Mouse (Mus musculus) hindbrain, embryonic 15.5 days (tissue): ENCODE results near the gene Nr6a1. TPM values are rescaled to one million over a fixed set of nuclear protein-coding genes. Genes with fewer than 3 reads are reported as not detected.

ENCODE experiments used
- ATAC-seq: fragments of 200-750 bp; cut with Nextera tagmentation; 2 replicates; pipeline ENCODE4 v1.8.0; 2017; ENCODE audit warnings: low read depth, moderate number of reproducible peaks, moderate TSS enrichment; ENCODE audit not compliant: low FRiP score
- H3K27ac ChIP-seq: fragments of 300-500 bp; sonication (generic); replicated peaks from 2 replicates; pipeline ENCODE4 v1.5.1; 2015; ENCODE audit warnings: mild to moderate bottlenecking, inconsistent platforms
- H3K27me3 ChIP-seq: fragments of 300-500 bp; sonication (generic); 2 replicates; pipeline ENCODE4 v1.6.1; 2015; ENCODE audit warnings: control low read depth, inconsistent platforms
- H3K36me3 ChIP-seq: fragments of 300-500 bp; sonication (generic); 2 replicates; pipeline ENCODE4 v1.6.1; 2015; ENCODE audit warnings: control low read depth, inconsistent platforms
- H3K4me1 ChIP-seq: fragments of 300-500 bp; sonication (generic); replicated peaks from 2 replicates; pipeline ENCODE4 v1.6.1; 2015; ENCODE audit warnings: control low read depth, inconsistent platforms
- H3K4me2 ChIP-seq: fragments of 300-500 bp; sonication (generic); 2 replicates; pipeline ENCODE4 v1.6.1; 2015; ENCODE audit warnings: moderate library complexity, mild to moderate bottlenecking, inconsistent platforms
- H3K4me3 ChIP-seq: fragments of 300-500 bp; sonication (generic); 2 replicates; pipeline ENCODE4 v1.5.1; 2015; ENCODE audit warnings: mild to moderate bottlenecking, inconsistent platforms
- H3K9ac ChIP-seq: fragments of 300-500 bp; sonication (generic); 2 replicates; pipeline ENCODE4 v1.6.1; 2015; ENCODE audit warnings: inconsistent platforms
- H3K9me3 ChIP-seq: fragments of 300-500 bp; sonication (generic); 2 replicates; pipeline ENCODE4 v1.6.1; 2016; ENCODE audit warnings: control low read depth, inconsistent platforms
- WGBS: fragments of 180-500 bp; shearing (Covaris S2); methylation state at CpG from one replicate; pipeline ENCODE4 v1.1.7; 2015; 5-methylcytosine and 5-hydroxymethylcytosine counted together
- polyA plus RNA-seq: library from polyadenylated mRNA; unstranded; fragments of >200 nt; fragmentation: Nextera tagmentation; extraction: Ambion mirVana; gene quantifications from 2 replicates; pipeline ENCODE4 v1.2.1, GENCODE M21; 2015

The Nr6a1 gene
- polyA plus RNA-seq, 1 experiment from 2014 or later: 2.1 TPM

DNA sequence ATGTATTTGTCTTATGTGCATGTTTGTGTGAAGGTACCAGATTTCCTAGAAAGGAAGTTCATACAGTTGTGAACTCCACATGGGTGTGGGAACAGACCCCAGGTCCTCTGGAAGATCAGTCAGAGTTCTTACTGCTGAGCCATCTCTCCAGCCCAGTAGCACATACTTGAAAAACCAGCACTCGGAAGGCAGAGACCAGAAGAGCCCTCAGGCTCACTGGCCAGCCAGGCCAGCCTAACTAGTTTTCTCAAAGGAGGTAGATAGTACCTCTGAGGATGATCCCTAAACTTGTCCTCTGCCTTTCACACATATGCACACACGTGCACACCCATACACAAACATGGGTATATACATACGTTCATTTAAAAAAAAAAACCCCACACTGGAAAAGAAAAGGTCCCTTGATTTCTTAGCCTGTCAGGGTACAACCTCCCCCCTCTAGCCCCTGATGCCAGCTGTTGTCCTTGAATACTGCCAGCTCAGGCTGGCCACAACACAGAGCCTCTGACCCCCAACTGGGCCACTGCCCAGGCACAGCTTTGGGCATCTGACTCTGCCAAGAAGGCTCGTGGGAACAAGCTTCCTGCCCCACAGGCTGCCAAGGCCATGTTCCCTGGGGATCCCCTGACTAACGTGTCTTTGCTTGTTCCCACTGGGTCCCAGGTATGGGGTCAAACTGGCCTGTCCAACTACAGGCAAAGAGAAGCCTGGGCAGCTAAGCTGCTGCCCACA lies 25.8 kb upstream of the Nr6a1 start:
- no peak overlapping the region for H3K4me3 ChIP-seq
- H3K9ac ChIP-seq: no peak overlapping the region
- ATAC-seq: no peak
- no peak overlapping the region for H3K27ac ChIP-seq
- WGBS: 66% methylated on average over 5 of the region's 5 CpGs
- no peak overlapping the region for H3K4me2 ChIP-seq
- no peaks in the 10 kb centered on the region for H3K36me3 ChIP-seq
- no peaks in the 10 kb centered on the region for H3K9me3 ChIP-seq
- H3K27me3 ChIP-seq: no peaks in the 10 kb centered on the region
- peaks cover 5% of the 10 kb centered on the region for H3K4me1 ChIP-seq

DNA sequence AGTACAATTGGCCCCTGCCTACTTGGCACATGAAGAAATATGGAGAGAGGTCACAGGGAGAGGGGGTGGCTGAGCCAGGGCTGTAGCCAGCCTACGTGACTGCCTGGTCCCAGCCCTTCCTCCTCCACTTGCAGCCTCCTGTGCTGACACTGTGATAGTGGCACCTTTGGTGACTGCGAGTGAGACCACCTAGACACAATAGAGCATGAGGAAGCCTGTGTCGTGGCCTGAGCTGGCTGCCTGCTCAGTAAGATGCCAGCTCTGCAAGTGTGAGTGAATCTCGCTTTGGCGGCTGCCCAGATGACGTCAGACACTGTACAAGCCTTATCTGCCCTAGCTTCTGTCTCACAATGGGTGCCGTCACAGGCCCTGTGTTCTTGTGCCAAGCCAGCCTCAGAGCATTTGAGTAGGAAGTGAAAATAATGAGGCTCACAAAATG lies 22.8 kb upstream of the Nr6a1 start:
- peak; percentile 79; the same call in 1 of the 2 replicates for ATAC-seq
- H3K27me3 ChIP-seq: no peaks in the 10 kb centered on the region
- H3K4me2 ChIP-seq: 0 out of 2 replicates have a peak overlapping the region, but pooled peaks have one; percentile 9
- H3K36me3 ChIP-seq: no peaks in the 10 kb centered on the region
- H3K4me1 ChIP-seq: peaks cover 5% of the 10 kb centered on the region
- peak overlapping the region; percentile 40; the same call in 1 of the 2 replicates for H3K27ac ChIP-seq
- H3K9ac ChIP-seq: no peak overlapping the region
- H3K4me3 ChIP-seq: no peak overlapping the region
- 44% methylated on average over 7 of the region's 7 CpGs for WGBS
- no peaks in the 10 kb centered on the region for H3K9me3 ChIP-seq

DNA sequence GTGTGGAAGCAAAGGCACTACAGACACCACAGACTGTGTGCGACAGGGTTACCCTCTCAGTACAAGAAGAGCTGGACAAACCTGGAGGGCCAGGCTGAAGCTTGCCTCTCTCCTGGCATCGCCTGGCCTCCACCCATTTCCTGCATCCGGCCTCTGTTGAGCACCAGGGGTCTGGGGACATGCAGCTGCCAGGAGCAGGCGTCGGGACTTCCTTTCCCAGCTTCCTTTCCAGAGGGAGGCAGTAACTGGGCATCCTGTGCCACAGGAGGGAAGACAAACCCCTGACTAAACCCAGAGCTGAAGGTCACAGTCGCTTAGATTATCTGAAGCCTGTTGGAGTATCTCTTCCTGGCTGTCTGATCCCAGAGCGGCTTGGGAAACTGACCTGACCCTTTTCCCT lies 20.1 kb upstream of the Nr6a1 start:
- ATAC-seq: no peak
- 73% methylated on average over 7 of the region's 7 CpGs for WGBS
- no peak overlapping the region for H3K9ac ChIP-seq
- no peaks in the 10 kb centered on the region for H3K9me3 ChIP-seq
- H3K4me1 ChIP-seq: peaks cover 5% of the 10 kb centered on the region
- H3K27ac ChIP-seq: no peak overlapping the region
- H3K36me3 ChIP-seq: no peaks in the 10 kb centered on the region
- H3K27me3 ChIP-seq: no peaks in the 10 kb centered on the region
- H3K4me2 ChIP-seq: no peak overlapping the region
- H3K4me3 ChIP-seq: no peak overlapping the region

GRCm38 (mm10) chr2:38944460-38945161 lies 17.1 kb upstream of the Nr6a1 start:
- 80% methylated on average over 3 of the region's 3 CpGs for WGBS

GRCm38 (mm10) chr2:38943977-38944376 lies 16.5 kb upstream of the Nr6a1 start:
- H3K4me2 ChIP-seq: no peak overlapping the region
- H3K27me3 ChIP-seq: no peaks in the 10 kb centered on the region
- H3K9me3 ChIP-seq: no peaks in the 10 kb centered on the region
- 39% methylated on average over 2 of the region's 2 CpGs for WGBS
- H3K27ac ChIP-seq: no peak overlapping the region
- H3K4me1 ChIP-seq: no peaks in the 10 kb centered on the region
- no peak overlapping the region for H3K9ac ChIP-seq
- H3K36me3 ChIP-seq: no peaks in the 10 kb centered on the region
- no peak for ATAC-seq
- H3K4me3 ChIP-seq: no peak overlapping the region

More at GRCm38 (mm10) chr2:38944460-38945161, 17.1 kb upstream of the Nr6a1 start:
- H3K4me2 ChIP-seq: no peak overlapping the region
- no peaks in the 10 kb centered on the region for H3K4me1 ChIP-seq
- ATAC-seq: no peak
- H3K27ac ChIP-seq: no peak overlapping the region
- H3K36me3 ChIP-seq: no peaks in the 10 kb centered on the region
- no peak overlapping the region for H3K4me3 ChIP-seq
- H3K9ac ChIP-seq: no peak overlapping the region
- no peaks in the 10 kb centered on the region for H3K9me3 ChIP-seq
- no peaks in the 10 kb centered on the region for H3K27me3 ChIP-seq

DNA sequence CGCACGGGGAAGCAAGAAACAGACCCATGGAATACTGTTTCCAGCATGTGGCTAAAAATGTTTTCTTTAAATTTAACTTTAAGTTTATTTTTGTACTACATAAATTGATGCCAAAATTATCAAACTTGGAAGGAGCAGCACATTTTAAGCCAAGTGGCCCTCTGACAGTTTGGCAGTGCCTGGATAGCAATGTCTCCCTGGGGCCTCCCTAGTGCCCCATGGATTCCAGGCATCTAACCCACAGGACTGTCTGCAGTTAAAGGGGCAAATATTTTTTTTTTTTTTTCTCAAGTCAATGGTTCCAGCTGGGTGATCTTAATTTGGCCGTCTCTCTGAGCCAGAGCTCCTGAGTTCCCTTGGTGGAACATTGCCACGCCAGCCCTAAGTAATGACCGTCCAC lies 15.7 kb upstream of the Nr6a1 start:
- no peaks in the 10 kb centered on the region for H3K4me1 ChIP-seq
- H3K9ac ChIP-seq: no peak overlapping the region
- WGBS: 81% methylated on average over 5 of the region's 5 CpGs
- no peak overlapping the region for H3K4me2 ChIP-seq
- no peaks in the 10 kb centered on the region for H3K27me3 ChIP-seq
- no peaks in the 10 kb centered on the region for H3K36me3 ChIP-seq
- H3K27ac ChIP-seq: no peak overlapping the region
- no peak for ATAC-seq
- no peak overlapping the region for H3K4me3 ChIP-seq
- no peaks in the 10 kb centered on the region for H3K9me3 ChIP-seq

GRCm38 (mm10) chr2:38941898-38942297 lies 14.4 kb upstream of the Nr6a1 start:
- Histone ChIP-seq H3K4me2 (no peak overlapping the region), H3K9ac (no peak overlapping the region), H3K27me3 (no peaks in the 10 kb centered on the region), H3K27ac (no peak overlapping the region), H3K9me3 (no peaks in the 10 kb centered on the region), H3K4me1 (no peaks in the 10 kb centered on the region), H3K4me3 (no peak overlapping the region), H3K36me3 (no peaks in the 10 kb centered on the region)
- no peak for ATAC-seq
- WGBS: 84% methylated on average over 2 of the region's 2 CpGs

- Histone ChIP-seq H3K27ac (no peak overlapping the region), H3K9me3 (no peaks in the 10 kb centered on the region), H3K9ac (no peak overlapping the region), H3K27me3 (no peaks in the 10 kb centered on the region), H3K4me1 (no peaks in the 10 kb centered on the region), H3K36me3 (no peaks in the 10 kb centered on the region), H3K4me3 (no peak overlapping the region), H3K4me2 (no peak overlapping the region)
- no peak for ATAC-seq
- WGBS: 83% methylated on average over 14 of the region's 14 CpGs
Measured at GRCm38 (mm10) chr2:38941426-38941825, 13.9 kb upstream of the Nr6a1 start.

- 75% methylated on average over 2 of the region's 2 CpGs for WGBS
- Histone ChIP-seq H3K4me2 (no peak overlapping the region), H3K4me1 (0 out of 2 replicates have a peak, but pooled peaks cover 5% of the 10 kb centered on the region), H3K27ac (no peak overlapping the region), H3K36me3 (no peaks in the 10 kb centered on the region), H3K4me3 (no peak overlapping the region), H3K9me3 (no peaks in the 10 kb centered on the region), H3K27me3 (no peaks in the 10 kb centered on the region), H3K9ac (no peak overlapping the region)
- ATAC-seq: no peak
Measured at GRCm38 (mm10) chr2:38939047-38939446, 11.6 kb upstream of the Nr6a1 start.

DNA sequence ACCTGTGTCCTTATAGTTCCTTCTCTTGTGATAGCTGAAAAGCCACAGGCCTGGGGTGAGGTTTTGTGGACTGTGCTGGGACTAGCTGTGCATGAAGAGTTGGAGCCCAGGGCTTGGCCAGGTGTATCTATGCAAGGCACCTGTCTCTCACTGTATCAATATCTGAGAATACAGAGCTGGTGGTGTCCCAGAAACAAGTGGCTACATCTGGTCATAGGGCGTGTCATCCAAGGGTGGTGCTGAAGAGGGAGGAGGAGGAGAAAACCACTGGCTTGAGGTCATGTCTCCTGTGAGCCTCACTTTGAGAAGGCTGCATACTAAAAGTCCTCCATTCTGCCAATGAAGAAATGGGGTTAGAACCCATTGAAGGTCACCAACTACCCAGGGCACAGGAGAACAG lies 10.5 kb upstream of the Nr6a1 start:
- 0 out of 2 replicates have a peak, but pooled peaks cover 7% of the 10 kb centered on the region for H3K4me1 ChIP-seq

GRCm38 (mm10) chr2:38937396-38937795 lies 9.9 kb upstream of the Nr6a1 start:
- no peaks in the 10 kb centered on the region for H3K9me3 ChIP-seq
- 0 out of 2 replicates have a peak, but pooled peaks cover 7% of the 10 kb centered on the region for H3K4me1 ChIP-seq
- WGBS: 80% methylated on average over 3 of the region's 3 CpGs
- H3K9ac ChIP-seq: no peak overlapping the region
- no peaks in the 10 kb centered on the region for H3K36me3 ChIP-seq
- 0 out of 2 replicates have a peak, but pooled peaks cover 1% of the 10 kb centered on the region for H3K27me3 ChIP-seq
- H3K4me3 ChIP-seq: no peak overlapping the region
- H3K27ac ChIP-seq: no peak overlapping the region
- no peak for ATAC-seq
- H3K4me2 ChIP-seq: no peak overlapping the region

More for the DNA sequence above, 10.5 kb upstream of the Nr6a1 start:
- Histone ChIP-seq H3K9me3 (no peaks in the 10 kb centered on the region), H3K4me3 (no peak overlapping the region), H3K27ac (no peak overlapping the region), H3K9ac (no peak overlapping the region), H3K27me3 (no peaks in the 10 kb centered on the region), H3K36me3 (no peaks in the 10 kb centered on the region), H3K4me2 (no peak overlapping the region)
- WGBS: 100% methylated on average over 1 of the region's 1 CpGs
- no peak for ATAC-seq

DNA sequence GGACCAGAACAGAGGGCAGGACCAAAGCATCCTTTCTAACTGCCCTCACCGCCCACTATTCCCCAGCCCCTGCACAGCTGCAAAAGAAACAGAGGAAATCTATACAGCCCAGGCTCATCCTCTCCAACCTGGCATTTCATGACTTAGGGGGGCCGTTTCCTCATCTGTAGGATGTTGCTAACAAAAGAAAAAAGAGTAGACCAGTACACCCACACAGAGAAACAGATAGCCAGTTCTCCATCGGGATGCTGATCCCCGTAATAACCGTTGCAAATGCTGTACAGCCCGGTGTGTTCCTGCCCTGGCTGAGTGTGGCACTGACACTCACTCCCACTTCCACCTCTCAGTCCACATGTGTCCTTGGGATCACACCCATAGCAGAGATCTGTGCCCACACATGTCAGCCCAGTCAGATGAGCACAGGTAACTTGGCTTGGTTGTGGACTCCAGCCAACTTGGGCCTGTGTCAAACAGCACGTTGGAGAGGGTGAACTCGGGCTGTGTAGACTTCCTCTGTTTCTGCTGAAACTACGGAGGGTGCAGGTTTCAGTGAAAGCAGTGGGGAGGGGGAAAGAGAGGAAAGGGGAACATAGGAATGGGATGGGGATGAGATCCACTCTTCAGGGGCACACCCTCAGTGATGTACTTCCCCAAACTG lies 9.4 kb upstream of the Nr6a1 start:
- no peaks in the 10 kb centered on the region for H3K36me3 ChIP-seq
- H3K9ac ChIP-seq: no peak overlapping the region
- ATAC-seq: no peak
- no peak overlapping the region for H3K27ac ChIP-seq
- H3K4me3 ChIP-seq: no peak overlapping the region
- 0 out of 2 replicates have a peak, but pooled peaks cover 4% of the 10 kb centered on the region for H3K27me3 ChIP-seq
- H3K4me1 ChIP-seq: 0 out of 2 replicates have a peak, but pooled peaks cover 13% of the 10 kb centered on the region
- H3K9me3 ChIP-seq: no peaks in the 10 kb centered on the region
- no peak overlapping the region for H3K4me2 ChIP-seq
- WGBS: 73% methylated on average over 9 of the region's 9 CpGs
